ENCODE assay signal across 14 mouse cellular contexts in the genomic region with DNA sequence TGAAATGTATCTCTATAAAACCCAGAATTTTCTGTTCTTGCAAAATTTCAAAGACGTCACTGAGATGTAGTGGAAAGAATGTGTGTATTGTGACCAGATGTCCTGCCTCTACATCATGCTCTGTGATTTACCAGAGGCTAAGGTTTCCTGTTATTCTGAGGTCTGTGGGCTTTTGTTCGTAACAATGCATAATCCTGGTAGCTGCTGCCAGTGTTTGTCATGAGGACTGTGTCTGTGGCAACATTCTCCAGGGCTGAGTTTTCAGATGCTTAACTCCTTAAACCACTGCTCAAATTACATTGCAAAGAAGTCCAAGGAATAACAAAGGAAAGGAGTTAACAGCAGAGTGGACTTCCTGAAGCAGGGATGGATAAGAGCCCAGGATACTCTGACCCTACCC.
DNase-seq lines count a peak whose midpoint lies in the region; ATAC-seq and TF ChIP-seq lines count a peak whose summit lies in the region.
"Had no signal": no experiment of that assay in that cellular context is flagged by ENCODE, and none has a peak within 500 bp of the region (broad histone marks: within the 10 kb centered on the region; RNA-seq: fewer than 3 reads in every experiment).

No protein-coding gene starts in this region.

- intact Hi-C loops in heart, postnatal 36 days (cut with DNase I), result no loop called here

- TF ChIP-seq CTCF in layer of hippocampus, adult 2 months (conservative IDR thresholded peaks at IDR 0.05), result no peak

- H3K9ac ChIP-seq in heart, embryonic 12.5 days, result no peak overlapping the region
- H3K9ac ChIP-seq: limb, embryonic 12.5 days had no signal

- no peaks in the 10 kb centered on the region for H3K36me3 ChIP-seq in heart, embryonic 12.5 days
- H3K36me3 ChIP-seq: G1E; limb, embryonic 12.5 days had no signal

- no peak for DNase-seq in heart, postnatal 36 days
- DNase-seq in layer of hippocampus, adult 2 months (ENCODE audit: low spot score in 2 of 2), result peak in 1 of 2 experiments; percentile 18
- DNase-seq in layer of hippocampus, postnatal 36 days, result no peak
- DNase-seq in brain, adult 2 months (ENCODE audit: low read depth, low spot score), result peak; percentile 90
- peak; percentile 68 for DNase-seq in fibroblast of lung, adult 2 months (ENCODE audit: low read depth)
- no peak for DNase-seq in urinary bladder, postnatal 36 days (ENCODE audit: low spot score in 2 of 2)
- no peak for DNase-seq in urinary bladder, postnatal 10 days (ENCODE audit: low spot score)
- DNase-seq: lung, adult 2 months had no signal

- ATAC-seq in heart, embryonic 12.5 days (ENCODE audit: insufficient number of reproducible peaks, low FRiP score), result peak; percentile 66
- ATAC-seq: activated CD4-positive, CD25-positive, alpha-beta regulatory T cell, adult 4 months; inflammation-experienced regulatory T-cells, adult 6 months had no signal

- no peaks in the 10 kb centered on the region for H3K9me3 ChIP-seq in heart, embryonic 12.5 days (replicated peaks)
- H3K9me3 ChIP-seq: limb, embryonic 12.5 days had no signal

- 0 out of 2 replicates have a peak overlapping the region, but pooled peaks have one; percentile 11 for H3K27ac ChIP-seq in heart, embryonic 12.5 days (ENCODE audit: poor library complexity, severe bottlenecking)
- peak overlapping the region; percentile 69 for H3K27ac ChIP-seq in layer of hippocampus, adult 2 months
- H3K27ac ChIP-seq: limb, embryonic 12.5 days had no signal

- H3K4me3 ChIP-seq in heart, embryonic 12.5 days, result no peak overlapping the region
- no peak overlapping the region for H3K4me3 ChIP-seq in layer of hippocampus, adult 2 months
- H3K4me3 ChIP-seq: limb, embryonic 12.5 days had no signal

- no peak overlapping the region for H3K4me2 ChIP-seq in heart, embryonic 12.5 days
- H3K4me2 ChIP-seq: heart, embryonic 11.5 days; limb, embryonic 12.5 days had no signal

- H3K4me1 ChIP-seq in heart, embryonic 12.5 days (replicated peaks), result peaks cover 10% of the 10 kb centered on the region; the same call in 1 of the 2 replicates

- H3K27me3 ChIP-seq in heart, embryonic 12.5 days (replicated peaks), result no peaks in the 10 kb centered on the region
- H3K27me3 ChIP-seq: limb, embryonic 12.5 days had no signal

- WGBS in heart, embryonic 12.5 days, result 43% methylated on average over 2 of the region's 2 CpGs

Comparison
In these comparisons a context has a peak if more than half of its experiments do, and no peak if none do; other contexts are left out.
1. DNase-seq: peak in brain, adult 2 months (single experiment) and fibroblast of lung, adult 2 months (single experiment); none in heart, postnatal 36 days (0 of 2), layer of hippocampus, postnatal 36 days (0 of 2), urinary bladder, postnatal 36 days (0 of 2) and urinary bladder, postnatal 10 days (single experiment).